Mouse (Mus musculus) forebrain, embryonic 10.5 days (tissue): ENCODE measurements around the gene Ddt. TPM values are rescaled to one million over a fixed set of nuclear protein-coding genes. Genes with fewer than 3 reads are reported as not detected.

Experiments used
- DNase-seq: peaks from one replicate; pipeline ENCODE4 v3.0.0-alpha.2; 2017; ENCODE audit warnings: low spot score; ENCODE audit errors: extremely low spot score
- H3K27ac ChIP-seq: fragments of 300-500 bp; sonication (generic); 2 replicates; pipeline ENCODE4 v1.5.1; 2016; ENCODE audit warnings: mild to moderate bottlenecking
- H3K27me3 ChIP-seq: fragments of 300-500 bp; sonication (generic); 2 replicates; pipeline ENCODE4 v1.6.1; 2016; ENCODE audit warnings: mild to moderate bottlenecking; ENCODE audit not compliant: poor library complexity, severe bottlenecking
- H3K36me3 ChIP-seq: fragments of 300-500 bp; sonication (generic); replicated peaks from 2 replicates; pipeline ENCODE4 v1.6.1; 2016; ENCODE audit warnings: mild to moderate bottlenecking, moderate library complexity
- H3K4me1 ChIP-seq: fragments of 300-500 bp; sonication (generic); 2 replicates; pipeline ENCODE4 v1.6.1; 2016
- H3K4me3 ChIP-seq: fragments of 300-500 bp; sonication (generic); 2 replicates; pipeline ENCODE4 v1.5.1; 2016; ENCODE audit warnings: mild to moderate bottlenecking, moderate library complexity
- H3K9me3 ChIP-seq: fragments of 300-500 bp; sonication (generic); 2 replicates; pipeline ENCODE4 v1.6.1; 2016; ENCODE audit warnings: mild to moderate bottlenecking, moderate library complexity
- WGBS: fragments of 180-500 bp; shearing (Covaris S2); methylation state at CpG from one replicate; pipeline ENCODE4 v1.1.7; 2016; 5-methylcytosine and 5-hydroxymethylcytosine counted together
- polyA plus RNA-seq: library from polyadenylated mRNA; unstranded; fragments of >200 nt; fragmentation: Nextera tagmentation; extraction: Ambion mirVana; gene quantifications from 2 replicates; pipeline ENCODE4 v1.2.1, GENCODE M21; 2016

The Ddt gene
- polyA plus RNA-seq, 1 experiment from 2014 or later: 95.4 TPM

GRCm38 (mm10) chr10:75763682-75764518, 9.3 kb downstream of the Ddt start, which contains the start of gene Cabin1:
Gene Cabin1 (minus strand): TSS chr10:75764341.
- Histone ChIP-seq H3K36me3 (peaks cover 30% of the 10 kb centered on the region), H3K27ac (peak within 1 kb of the TSS; percentile 87), H3K27me3 (no peaks in the 10 kb centered on the region), H3K9me3 (no peaks in the 10 kb centered on the region), H3K4me1 (peaks cover 17% of the 10 kb centered on the region), H3K4me3 (peak within 1 kb of the TSS; percentile 74)
- peak; percentile 99 for DNase-seq
- under 1% methylated on average over 61 of the region's 61 CpGs for WGBS

GRCm38 (mm10) chr10:75762413-75762812, 10.8 kb downstream of the Ddt start:
- H3K27me3 ChIP-seq: no peaks in the 10 kb centered on the region
- no peak overlapping the region for H3K4me3 ChIP-seq
- no peak overlapping the region for H3K27ac ChIP-seq
- no peak for DNase-seq
- peaks cover 45% of the 10 kb centered on the region for H3K36me3 ChIP-seq
- peaks cover 17% of the 10 kb centered on the region for H3K4me1 ChIP-seq
- WGBS: 91% methylated on average over 3 of the region's 3 CpGs
- no peaks in the 10 kb centered on the region for H3K9me3 ChIP-seq

GRCm38 (mm10) chr10:75760311-75760710, 12.9 kb downstream of the Ddt start:
- peaks cover 59% of the 10 kb centered on the region for H3K36me3 ChIP-seq
- H3K27me3 ChIP-seq: no peaks in the 10 kb centered on the region
- peaks cover 17% of the 10 kb centered on the region for H3K4me1 ChIP-seq
- DNase-seq: no peak
- no peaks in the 10 kb centered on the region for H3K9me3 ChIP-seq
- H3K4me3 ChIP-seq: no peak overlapping the region
- H3K27ac ChIP-seq: no peak overlapping the region
- 95% methylated on average over 3 of the region's 3 CpGs for WGBS

GRCm38 (mm10) chr10:75756719-75757118, 16.5 kb downstream of the Ddt start:
- H3K4me1 ChIP-seq: no peaks in the 10 kb centered on the region
- WGBS: 94% methylated on average over 11 of the region's 11 CpGs
- no peak for DNase-seq
- H3K27ac ChIP-seq: no peak overlapping the region
- H3K27me3 ChIP-seq: no peaks in the 10 kb centered on the region
- peaks cover 93% of the 10 kb centered on the region for H3K36me3 ChIP-seq
- no peaks in the 10 kb centered on the region for H3K9me3 ChIP-seq
- H3K4me3 ChIP-seq: no peak overlapping the region

GRCm38 (mm10) chr10:75744017-75744416, 29.2 kb downstream of the Ddt start:
- Histone ChIP-seq H3K9me3 (no peaks in the 10 kb centered on the region), H3K36me3 (peaks cover 100% of the 10 kb centered on the region), H3K27ac (no peak overlapping the region), H3K4me3 (no peak overlapping the region), H3K4me1 (no peaks in the 10 kb centered on the region), H3K27me3 (no peaks in the 10 kb centered on the region)
- 50% methylated on average over 3 of the region's 3 CpGs for WGBS
- peak; percentile 66 for DNase-seq

GRCm38 (mm10) chr10:75743369-75743768, 29.8 kb downstream of the Ddt start:
- Histone ChIP-seq H3K4me3 (no peak overlapping the region), H3K36me3 (peaks cover 100% of the 10 kb centered on the region), H3K27ac (no peak overlapping the region), H3K4me1 (no peaks in the 10 kb centered on the region), H3K27me3 (no peaks in the 10 kb centered on the region), H3K9me3 (no peaks in the 10 kb centered on the region)
- 92% methylated on average over 12 of the region's 12 CpGs for WGBS
- no peak for DNase-seq

- H3K4me3 ChIP-seq: no peak overlapping the region
- no peaks in the 10 kb centered on the region for H3K4me1 ChIP-seq
- no peaks in the 10 kb centered on the region for H3K27me3 ChIP-seq
- no peak for DNase-seq
- H3K36me3 ChIP-seq: peaks cover 100% of the 10 kb centered on the region
- H3K27ac ChIP-seq: no peak overlapping the region
- 95% methylated on average over 3 of the region's 3 CpGs for WGBS
- H3K9me3 ChIP-seq: no peaks in the 10 kb centered on the region
Measured at GRCm38 (mm10) chr10:75740866-75741265, 32.3 kb downstream of the Ddt start.

- DNase-seq: no peak
- peaks cover 94% of the 10 kb centered on the region for H3K36me3 ChIP-seq
- H3K27ac ChIP-seq: no peak overlapping the region
- WGBS: 93% methylated on average over 7 of the region's 7 CpGs
- no peaks in the 10 kb centered on the region for H3K4me1 ChIP-seq
- H3K27me3 ChIP-seq: no peaks in the 10 kb centered on the region
- H3K4me3 ChIP-seq: no peak overlapping the region
- no peaks in the 10 kb centered on the region for H3K9me3 ChIP-seq
Measured at GRCm38 (mm10) chr10:75725449-75725848, 47.8 kb downstream of the Ddt start.

Other genes starting within 250 kb of the Ddt start
- gene Lrrc75b, start 213.1 kb downstream of the Ddt start, polyA plus RNA-seq: 1.1 TPM in 2 replicates
- gene Ggt1, start 211.8 kb downstream of the Ddt start, polyA plus RNA-seq: 1.6 and 2.3 TPM in 2 replicates
- 0.21 and 0.97 TPM in 2 replicates for gene Ggt5, start 184.1 kb downstream of the Ddt start, polyA plus RNA-seq
- gene Susd2, start 129.4 kb downstream of the Ddt start, polyA plus RNA-seq: 0.99 and 1.0 TPM in 2 replicates
- gene Cabin1, start 9.1 kb downstream of the Ddt start, polyA plus RNA-seq: 34.6 and 36.6 TPM in 2 replicates
- not detected in 2 replicates for gene Gm20441, start 7.5 kb upstream of the Ddt start, polyA plus RNA-seq
- 1.1 and 1.9 TPM in 2 replicates for gene Gstt3, start 8.0 kb upstream of the Ddt start, polyA plus RNA-seq
- gene Gstt1, start 25.2 kb upstream of the Ddt start, polyA plus RNA-seq: 3.8 and 4.4 TPM in 2 replicates
- not detected in 2 replicates for gene Gstt4, start 49.1 kb upstream of the Ddt start, polyA plus RNA-seq
- 7.3 and 8.3 TPM in 2 replicates for gene Gstt2, start 64.0 kb upstream of the Ddt start, polyA plus RNA-seq
- gene Mif, start 86.8 kb upstream of the Ddt start, polyA plus RNA-seq: 3,631 and 3,763 TPM in 2 replicates
- gene Derl3, start 120.0 kb upstream of the Ddt start, polyA plus RNA-seq: 1.8 and 2.4 TPM in 2 replicates
- gene Smarcb1, start 148.2 kb upstream of the Ddt start, polyA plus RNA-seq: 275 and 283 TPM in 2 replicates
- gene Chchd10, start 159.7 kb upstream of the Ddt start, polyA plus RNA-seq: 8.8 and 10.7 TPM in 2 replicates
- 22.5 and 24.6 TPM in 2 replicates for gene Mmp11, start 163.1 kb upstream of the Ddt start, polyA plus RNA-seq
- gene Gm867, start 167.3 kb upstream of the Ddt start, polyA plus RNA-seq: 0.26 TPM in 1 of 2 replicates, not detected in the other
- 0.48 and 0.63 TPM in 2 replicates for gene Vpreb3, start 169.6 kb upstream of the Ddt start, polyA plus RNA-seq
- gene Gm5134, start 181.1 kb upstream of the Ddt start, polyA plus RNA-seq: 0.12 and 0.19 TPM in 2 replicates